Mouse (Mus musculus): ENCODE results near the gene Acbd3.

Gene Acbd3

GRCm38 (mm10) chr1:180762180-180762579 is 36.3 kb downstream of the Acbd3 start:
- DNase-seq (ENCODE audit: low spot score) = no peak

GRCm38 (mm10) chr1:180762679-180763078 is 36.8 kb downstream of the Acbd3 start:
- no peak for DNase-seq (ENCODE audit: low spot score)

- DNase-seq (ENCODE audit: low spot score) = no peak
Measured at GRCm38 (mm10) chr1:180763307-180763706, 37.5 kb downstream of the Acbd3 start.

- peak; percentile 76 for DNase-seq (ENCODE audit: low spot score)
Measured at GRCm38 (mm10) chr1:180763828-180764227, 38.0 kb downstream of the Acbd3 start.

- DNase-seq (ENCODE audit: low spot score) = no peak
Measured at GRCm38 (mm10) chr1:180765393-180765792, 39.5 kb downstream of the Acbd3 start.

DNA sequence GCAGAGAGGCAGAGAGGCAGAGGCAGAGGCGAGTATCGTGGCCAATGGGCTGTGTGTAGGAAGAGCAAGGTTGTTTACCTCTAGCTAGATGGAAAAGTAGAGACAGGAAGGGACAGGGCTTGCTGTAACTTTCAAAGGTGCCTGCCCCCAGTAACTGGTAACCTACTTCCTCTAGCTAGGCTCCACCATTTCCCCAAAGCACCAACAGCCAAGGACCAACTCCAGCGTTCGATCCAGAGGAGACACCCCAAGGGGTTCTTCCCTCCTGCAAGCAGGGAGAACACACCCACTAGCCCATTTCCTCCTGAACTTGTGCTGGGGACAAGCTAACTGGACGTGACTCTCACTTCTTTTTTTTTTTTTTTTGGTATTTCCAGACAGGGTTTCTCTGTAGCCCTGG is 40.7 kb downstream of the Acbd3 start:
- DNase-seq (ENCODE audit: low spot score) = no peak

- peak; percentile 34 for DNase-seq (ENCODE audit: low spot score)
Measured at GRCm38 (mm10) chr1:180767541-180768333, 41.9 kb downstream of the Acbd3 start.

DNA sequence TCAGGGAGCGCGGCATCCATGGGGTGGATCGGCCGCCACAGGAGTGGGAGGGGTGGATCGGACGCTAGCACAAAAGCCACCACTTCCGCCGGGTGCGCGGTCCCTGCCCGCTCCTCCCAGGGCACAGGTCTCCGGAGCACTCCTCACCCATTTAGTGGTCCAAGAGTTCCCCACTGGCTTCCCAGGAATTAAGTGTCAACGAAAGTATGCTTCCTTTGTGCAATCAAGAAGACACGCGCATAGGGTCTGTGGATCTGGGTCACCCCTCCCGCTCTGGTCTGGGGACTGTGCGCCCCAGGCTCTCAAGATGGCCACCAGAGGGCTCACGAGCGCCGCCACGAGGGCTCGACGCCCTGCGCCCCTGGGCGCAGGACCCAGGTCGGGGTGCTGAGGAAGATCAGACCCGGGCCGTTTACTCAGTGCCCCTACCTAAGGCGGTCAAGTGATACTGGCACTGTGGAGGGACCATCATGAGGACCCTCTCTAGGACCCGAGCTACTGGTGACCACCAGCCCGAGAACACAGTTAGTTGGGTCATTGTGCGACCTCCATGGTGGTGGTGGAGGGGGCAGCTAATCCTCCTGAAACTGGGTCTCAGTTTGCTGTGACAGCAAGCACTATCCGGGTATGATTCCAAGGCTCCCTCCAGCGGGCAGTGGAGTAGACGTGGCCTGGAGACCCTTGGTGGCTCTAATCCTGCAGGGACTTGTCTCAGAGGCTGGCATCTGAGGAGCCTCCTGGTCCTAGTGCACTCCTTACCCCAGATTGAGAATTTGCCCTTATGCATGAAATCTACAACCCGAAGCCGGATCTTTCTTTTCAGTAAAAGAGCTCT is 42.7 kb downstream of the Acbd3 start:
- DNase-seq (ENCODE audit: low spot score) = peak; percentile 80

GRCm38 (mm10) chr1:180771306-180771705 is 45.5 kb downstream of the Acbd3 start:
- no peak for DNase-seq (ENCODE audit: low spot score)

GRCm38 (mm10) chr1:180771722-180772121 is 45.9 kb downstream of the Acbd3 start:
- no peak for DNase-seq (ENCODE audit: low spot score)

DNA sequence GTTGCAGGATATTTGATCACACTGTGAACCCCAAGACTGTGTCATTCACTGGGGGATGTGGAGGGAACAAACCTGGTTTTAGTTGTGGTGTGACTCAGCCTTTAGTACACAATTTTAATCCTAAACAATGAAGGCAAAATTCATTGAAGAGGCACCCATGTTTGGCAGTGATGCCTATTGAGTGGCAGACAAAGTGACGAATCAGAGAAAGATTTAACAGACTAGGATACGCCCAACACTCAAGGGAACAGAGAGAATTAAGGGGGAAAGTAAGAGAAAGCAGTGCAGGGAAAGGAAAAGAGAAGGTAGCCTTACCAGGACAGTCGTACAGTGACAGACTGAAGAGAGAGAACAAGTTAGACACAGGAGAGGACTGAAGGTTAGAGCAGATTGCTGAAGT is 46.4 kb downstream of the Acbd3 start:
- no peak for DNase-seq (ENCODE audit: low spot score)

DNA sequence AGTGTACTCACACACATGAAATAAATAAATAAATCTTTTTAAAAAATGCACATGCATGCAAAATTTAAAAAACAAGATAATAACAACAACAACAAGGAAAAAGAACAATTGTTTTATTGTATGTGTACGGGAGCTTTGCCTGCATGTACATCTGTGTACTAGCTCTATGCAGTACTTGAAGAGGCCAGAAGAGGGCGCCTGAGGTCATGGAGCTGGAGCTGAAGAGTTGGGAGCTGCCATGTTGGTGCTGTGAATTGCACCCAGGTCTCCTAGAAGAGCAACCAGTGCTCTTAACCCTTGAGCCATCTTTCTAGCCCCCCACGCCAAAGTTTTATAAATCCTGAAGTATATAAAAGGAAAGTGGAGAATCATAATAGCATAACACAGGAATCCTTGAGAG is 48.8 kb downstream of the Acbd3 start:
- no peak for DNase-seq (ENCODE audit: low spot score)

DNA sequence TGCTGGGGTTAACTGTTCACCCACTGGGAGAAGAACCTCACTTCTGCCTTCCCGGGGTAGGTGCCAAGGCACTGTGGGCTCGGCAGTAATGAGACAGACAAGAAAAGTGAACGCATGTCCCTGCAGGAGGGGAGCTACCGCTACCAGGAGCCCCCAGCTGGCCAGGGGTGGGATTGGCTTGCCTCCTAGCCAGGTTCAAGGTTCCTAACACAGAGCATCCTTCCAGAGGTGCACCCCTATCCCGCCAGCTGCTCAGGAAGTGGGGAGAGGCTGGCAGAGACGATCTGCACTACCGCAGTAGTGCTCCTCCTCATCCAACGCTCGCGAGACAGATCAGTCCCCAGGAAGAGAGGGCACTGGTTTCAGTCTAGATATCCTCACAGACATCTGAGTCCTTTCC is 49.5 kb downstream of the Acbd3 start:
- DNase-seq (ENCODE audit: low spot score) = no peak

- no peak for DNase-seq (ENCODE audit: low spot score)
Measured at GRCm38 (mm10) chr1:180775849-180776493, 50.1 kb downstream of the Acbd3 start.

DNA sequence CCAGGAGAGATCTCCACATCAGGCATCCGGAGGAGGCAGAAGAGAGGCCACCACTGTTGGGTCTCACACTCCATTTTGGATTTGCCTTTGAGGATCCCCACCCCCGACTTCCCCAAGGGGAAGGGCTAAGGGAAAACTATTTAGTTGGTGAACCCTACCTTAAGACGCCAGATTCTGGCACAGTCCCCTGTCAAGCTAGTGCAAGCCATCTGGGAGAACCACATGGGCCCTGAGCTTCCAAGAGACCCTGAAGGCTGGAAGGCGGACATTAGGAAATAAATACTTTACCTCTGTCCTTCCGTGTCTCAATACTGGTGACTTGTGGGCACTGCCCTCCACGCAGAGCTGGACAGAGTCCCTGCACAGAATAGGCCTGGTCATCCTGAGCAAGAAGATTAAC is 50.7 kb downstream of the Acbd3 start:
- DNase-seq (ENCODE audit: low spot score) = no peak

GRCm38 (mm10) chr1:180777289-180777659 is 51.4 kb downstream of the Acbd3 start:
- DNase-seq (ENCODE audit: low spot score) = no peak

- DNase-seq (ENCODE audit: low spot score) = peak; percentile 87
Measured at GRCm38 (mm10) chr1:180777660-180778402, 52.0 kb downstream of the Acbd3 start.

- no peak for DNase-seq (ENCODE audit: low spot score)
Measured at GRCm38 (mm10) chr1:180778403-180778754, 52.5 kb downstream of the Acbd3 start.

DNA sequence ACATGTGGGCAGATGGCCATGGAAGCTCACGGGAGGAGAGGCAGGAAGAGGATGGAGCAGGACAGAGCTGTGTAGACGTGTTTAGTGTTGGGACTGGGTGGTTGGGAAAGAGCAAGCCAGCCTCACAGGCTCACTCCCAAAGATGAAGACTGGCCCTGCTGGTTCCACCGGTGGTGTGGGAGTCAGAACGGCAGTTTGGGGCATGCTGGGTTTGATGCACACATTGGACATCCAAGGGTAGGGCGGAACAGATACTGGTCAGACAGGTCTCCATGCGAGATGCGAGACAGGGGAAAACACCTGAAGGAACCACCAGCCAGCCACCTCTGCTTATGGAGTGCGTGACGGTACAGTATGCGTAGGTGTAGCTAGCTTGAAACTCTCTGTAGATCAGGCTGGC is 53.1 kb downstream of the Acbd3 start:
- DNase-seq (ENCODE audit: low spot score) = no peak

DNA sequence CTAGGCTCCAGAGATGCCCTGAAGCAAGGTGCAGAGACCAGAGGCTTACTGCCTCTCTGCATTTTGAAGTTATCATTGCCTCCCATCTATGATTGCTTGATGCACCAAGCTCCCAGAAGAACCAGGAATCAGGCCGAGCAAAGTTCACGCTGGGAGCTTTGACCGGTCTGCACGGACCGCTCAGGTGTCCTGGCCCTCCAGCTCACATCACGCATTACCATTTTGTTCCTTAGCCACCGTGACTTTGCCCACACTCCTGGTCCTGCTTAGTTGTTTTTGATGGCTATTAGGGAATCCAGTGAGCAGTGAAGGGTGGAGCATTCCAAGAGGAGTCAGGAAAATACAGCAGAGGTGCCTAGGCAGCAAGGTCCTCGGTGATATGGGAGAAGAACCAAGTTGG is 54.4 kb downstream of the Acbd3 start:
- DNase-seq (ENCODE audit: low spot score) = no peak

GRCm38 (mm10) chr1:180781250-180781649 is 55.4 kb downstream of the Acbd3 start:
- no peak for DNase-seq (ENCODE audit: low spot score)

- DNase-seq (ENCODE audit: low spot score) = no peak
Measured at GRCm38 (mm10) chr1:180782906-180783579, 57.2 kb downstream of the Acbd3 start.
